Mouse (Mus musculus) midbrain, embryonic 14.5 days (tissue): Measurements from ENCODE around the gene Icam1. TPM values are rescaled to one million over a fixed set of nuclear protein-coding genes. Genes with fewer than 3 reads are reported as not detected.
"Not testable (repeated sequence)": the region's sequence is repeated elsewhere in the genome, so short reads cannot be mapped to it uniquely, and the experiment has no call there.

Experiments used
- ATAC-seq: fragments of 200-750 bp; cut with Nextera tagmentation; 2 replicates; pipeline ENCODE4 v1.8.0; 2017; ENCODE audit warnings: moderate number of reproducible peaks, moderate library complexity; ENCODE audit not compliant: low FRiP score, low TSS enrichment
- DNase-seq: peaks from one replicate; pipeline ENCODE4 v3.0.0-alpha.2; 2015
- H3K27ac ChIP-seq: fragments of 300-500 bp; sonication (generic); replicated peaks from 2 replicates; pipeline ENCODE4 v1.5.1; 2014; ENCODE audit warnings: mild to moderate bottlenecking, low read depth, low read length, moderate library complexity
- H3K27me3 ChIP-seq: fragments of 300-500 bp; sonication (generic); 2 replicates; pipeline ENCODE4 v1.6.1; 2014; ENCODE audit warnings: low read length, control low read depth, mixed read lengths; ENCODE audit not compliant: control insufficient read depth, insufficient read depth
- H3K36me3 ChIP-seq: fragments of 300-500 bp; sonication (generic); 2 replicates; pipeline ENCODE4 v1.6.1; 2014; ENCODE audit warnings: low read length, control low read depth; ENCODE audit not compliant: control insufficient read depth, insufficient read depth
- H3K4me1 ChIP-seq: fragments of 300-500 bp; sonication (generic); 2 replicates; pipeline ENCODE4 v1.6.1; 2014; ENCODE audit warnings: mild to moderate bottlenecking, antibody characterized with exemption, low read length, control low read depth; ENCODE audit not compliant: control insufficient read depth, insufficient read depth
- H3K4me2 ChIP-seq: fragments of 300-500 bp; sonication (generic); 2 replicates; pipeline ENCODE4 v1.6.1; 2014; ENCODE audit warnings: mild to moderate bottlenecking, low read length, moderate library complexity
- H3K4me3 ChIP-seq: fragments of 300-500 bp; sonication (generic); replicated peaks from 2 replicates; pipeline ENCODE4 v1.5.1; 2014; ENCODE audit warnings: low read depth, low read length
- H3K9ac ChIP-seq: fragments of 300-500 bp; sonication (generic); replicated peaks from 2 replicates; pipeline ENCODE4 v1.6.1; 2014; ENCODE audit warnings: mild to moderate bottlenecking, low read length, moderate library complexity
- H3K9me3 ChIP-seq: fragments of 300-500 bp; sonication (generic); 2 replicates; pipeline ENCODE4 v1.6.1; 2016; ENCODE audit warnings: low read length, control low read depth, mixed read lengths; ENCODE audit not compliant: control insufficient read depth
- WGBS: fragments of 180-500 bp; shearing (Covaris S2); extraction: QIAGEN DNeasy Blood & Tissue Kit; methylation state at CpG from one replicate; pipeline ENCODE4 v1.1.7; 2014; 5-methylcytosine and 5-hydroxymethylcytosine counted together
- polyA plus RNA-seq: library from polyadenylated mRNA; unstranded; fragments of >200 nt; fragmentation: Nextera tagmentation; extraction: Ambion mirVana; gene quantifications from 2 replicates; pipeline ENCODE4 v1.2.1, GENCODE M21; 2014

The Icam1 gene
- polyA plus RNA-seq, 1 experiment from 2014 or later: 4.1 TPM

DNA sequence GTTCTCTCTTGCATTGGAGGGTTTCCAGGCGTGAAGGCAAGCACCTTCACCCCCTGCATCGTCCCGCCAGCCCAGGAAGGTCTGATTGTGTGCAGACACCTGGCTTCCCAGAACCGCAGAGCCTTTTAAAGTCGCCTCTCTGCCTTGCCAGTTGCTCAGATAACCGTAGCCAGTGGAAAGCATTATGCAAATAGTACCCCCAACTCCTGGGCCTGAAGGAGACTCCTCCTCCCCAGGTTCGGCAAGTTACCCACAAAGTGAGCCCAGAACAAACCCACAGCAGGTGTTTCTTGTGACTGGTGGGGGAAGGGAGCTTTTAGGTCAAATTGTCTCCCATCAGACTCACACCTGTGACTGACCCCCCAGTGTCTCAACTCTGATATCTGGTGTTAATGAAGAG lies 27.8 kb upstream of the Icam1 start:
- H3K9ac ChIP-seq: no peak overlapping the region
- no peaks in the 10 kb centered on the region for H3K36me3 ChIP-seq
- ATAC-seq: no peak
- H3K4me1 ChIP-seq: no peaks in the 10 kb centered on the region
- WGBS: 28% methylated on average over 7 of the region's 7 CpGs
- DNase-seq: no peak
- no peaks in the 10 kb centered on the region for H3K9me3 ChIP-seq
- no peak overlapping the region for H3K4me3 ChIP-seq
- H3K27me3 ChIP-seq: no peaks in the 10 kb centered on the region
- no peak overlapping the region for H3K4me2 ChIP-seq
- no peak overlapping the region for H3K27ac ChIP-seq

DNA sequence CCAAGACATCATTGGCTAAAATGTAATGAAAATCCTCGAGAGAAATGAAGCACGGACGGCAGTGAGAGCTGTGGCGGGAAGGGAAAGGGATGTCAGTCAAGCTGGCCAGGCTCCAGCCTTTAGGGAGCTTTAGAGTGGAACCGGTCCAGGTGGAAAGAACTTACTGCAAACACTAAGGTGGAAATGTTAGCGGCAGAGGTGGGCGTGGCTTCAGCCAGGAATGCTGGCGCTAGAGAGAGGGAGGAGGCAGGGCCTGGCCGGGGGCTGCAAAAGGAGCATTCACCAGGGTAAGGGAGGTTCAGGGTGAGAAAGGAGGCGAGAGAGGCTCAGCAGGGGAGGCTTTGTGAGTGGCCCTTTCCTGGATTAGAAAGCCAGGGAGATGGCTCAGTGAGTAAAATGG lies 24.9 kb upstream of the Icam1 start:
- Histone ChIP-seq H3K4me3 (no peak overlapping the region), H3K9ac (peak overlapping the region; percentile 34; the same call in 1 of the 2 replicates), H3K9me3 (no peaks in the 10 kb centered on the region), H3K4me1 (no peaks in the 10 kb centered on the region), H3K27me3 (no peaks in the 10 kb centered on the region), H3K4me2 (no peak overlapping the region), H3K36me3 (no peaks in the 10 kb centered on the region), H3K27ac (no peak overlapping the region)
- 4% methylated on average over 10 of the region's 10 CpGs for WGBS
- DNase-seq (no peak), ATAC-seq (no peak)

DNA sequence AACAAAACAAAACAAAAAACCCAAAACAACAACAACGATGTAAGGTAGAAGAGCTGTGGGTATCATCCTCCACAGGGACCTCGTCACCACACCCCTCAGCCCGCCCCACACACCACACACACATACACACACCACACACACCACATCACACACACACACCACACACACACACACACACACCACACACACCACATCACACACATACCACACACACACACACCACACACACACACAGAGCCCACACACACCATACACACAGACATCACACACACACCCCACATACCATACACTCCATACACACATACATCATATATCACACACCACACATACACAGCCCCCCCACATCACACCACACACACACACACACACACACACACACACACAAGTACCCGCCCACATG lies 24.2 kb upstream of the Icam1 start:
- Histone ChIP-seq H3K36me3 (no peaks in the 10 kb centered on the region), H3K9ac (no peak overlapping the region), H3K4me3 (no peak overlapping the region), H3K27ac (no peak overlapping the region), H3K9me3 (no peaks in the 10 kb centered on the region), H3K27me3 (no peaks in the 10 kb centered on the region), H3K4me2 (no peak overlapping the region), H3K4me1 (no peaks in the 10 kb centered on the region)
- ATAC-seq (no peak), DNase-seq (no peak)
- WGBS: 95% methylated on average over 4 of the region's 4 CpGs

DNA sequence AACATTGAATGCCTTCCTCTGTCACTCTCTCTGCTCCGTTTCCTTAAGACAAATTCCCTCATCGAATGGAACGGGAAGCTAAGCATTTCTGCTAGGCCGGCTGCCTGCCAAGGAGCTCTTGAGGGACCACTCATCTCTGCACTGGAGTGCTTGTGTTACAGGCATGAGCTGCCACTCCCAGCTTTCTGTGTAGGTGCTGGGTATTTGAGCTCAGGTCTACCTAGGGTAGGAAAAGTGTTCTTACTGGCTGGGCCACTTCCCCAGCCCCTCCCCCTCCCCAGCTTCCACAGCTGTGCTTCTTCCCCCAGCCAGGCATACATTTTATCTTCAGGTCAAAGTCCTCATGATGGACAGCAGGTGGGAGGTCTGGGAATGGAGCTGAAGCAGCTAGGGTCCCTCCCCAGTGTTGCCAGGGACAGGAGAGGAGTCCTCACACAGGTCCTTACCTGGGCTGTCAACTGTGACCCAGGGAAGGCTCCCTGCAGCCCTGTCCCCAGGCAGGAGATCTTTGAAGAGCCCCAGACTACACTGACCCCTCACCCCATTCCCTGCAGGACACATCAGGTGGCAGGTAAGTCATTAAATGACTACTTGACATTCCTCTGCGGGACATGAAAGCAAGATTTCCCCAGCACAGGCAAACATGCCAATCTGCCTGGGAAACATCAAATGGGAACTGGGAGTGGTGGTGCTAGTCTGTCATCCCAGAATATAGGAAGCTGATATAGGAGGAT lies 22.5 kb upstream of the Icam1 start:
- WGBS: 52% methylated on average over 5 of the region's 5 CpGs
- no peak for DNase-seq
- Histone ChIP-seq H3K4me1 (no peaks in the 10 kb centered on the region), H3K9ac (no peak overlapping the region), H3K4me2 (no peak overlapping the region), H3K4me3 (no peak overlapping the region), H3K36me3 (no peaks in the 10 kb centered on the region), H3K27me3 (no peaks in the 10 kb centered on the region), H3K27ac (no peak overlapping the region), H3K9me3 (no peaks in the 10 kb centered on the region)
- ATAC-seq: no peak

DNA sequence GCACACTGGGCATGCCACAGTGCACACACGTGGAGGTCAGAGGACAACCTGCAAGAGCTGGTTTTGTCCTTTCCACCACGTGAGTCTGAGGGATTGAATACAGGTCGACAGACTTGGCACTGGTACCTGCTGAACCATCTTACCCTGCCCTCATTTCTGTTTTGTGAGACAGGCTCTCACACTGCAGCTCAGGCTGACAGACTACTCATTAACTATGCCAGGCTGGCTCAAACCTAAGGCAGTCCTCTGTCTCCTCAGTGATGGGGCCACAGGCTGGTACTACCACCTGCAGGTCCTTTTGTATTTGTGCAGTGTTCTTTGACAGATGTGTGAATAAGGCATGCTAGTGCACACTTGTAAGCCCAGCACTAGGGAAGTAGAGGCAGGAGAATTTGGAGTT lies 20.7 kb upstream of the Icam1 start:
- no peaks in the 10 kb centered on the region for H3K27me3 ChIP-seq
- H3K4me2 ChIP-seq: no peak overlapping the region
- no peaks in the 10 kb centered on the region for H3K9me3 ChIP-seq
- DNase-seq: no peak
- H3K4me3 ChIP-seq: no peak overlapping the region
- WGBS: 69% methylated on average over 3 of the region's 3 CpGs
- no peak overlapping the region for H3K9ac ChIP-seq
- no peak overlapping the region for H3K27ac ChIP-seq
- ATAC-seq: no peak
- H3K4me1 ChIP-seq: no peaks in the 10 kb centered on the region
- no peaks in the 10 kb centered on the region for H3K36me3 ChIP-seq

DNA sequence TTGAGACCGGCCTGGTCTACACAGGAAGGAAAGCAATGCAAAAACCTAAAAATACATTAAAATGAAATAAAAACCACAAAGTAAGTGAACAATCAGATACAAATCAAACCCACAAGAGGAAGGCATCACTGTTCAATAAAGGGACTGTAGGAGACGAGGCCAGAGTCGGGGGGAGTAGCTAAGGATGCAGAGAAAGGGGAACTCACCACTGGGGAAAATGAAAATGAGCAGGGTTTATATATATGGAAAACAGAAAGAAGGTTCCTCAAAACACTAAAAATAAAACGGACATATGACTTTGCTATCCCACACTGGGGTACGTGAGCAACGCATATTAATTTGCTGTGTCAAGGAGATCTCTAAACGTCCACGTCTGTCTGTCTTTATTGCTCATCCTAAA lies 18.7 kb upstream of the Icam1 start:
- no peak overlapping the region for H3K4me3 ChIP-seq

DNA sequence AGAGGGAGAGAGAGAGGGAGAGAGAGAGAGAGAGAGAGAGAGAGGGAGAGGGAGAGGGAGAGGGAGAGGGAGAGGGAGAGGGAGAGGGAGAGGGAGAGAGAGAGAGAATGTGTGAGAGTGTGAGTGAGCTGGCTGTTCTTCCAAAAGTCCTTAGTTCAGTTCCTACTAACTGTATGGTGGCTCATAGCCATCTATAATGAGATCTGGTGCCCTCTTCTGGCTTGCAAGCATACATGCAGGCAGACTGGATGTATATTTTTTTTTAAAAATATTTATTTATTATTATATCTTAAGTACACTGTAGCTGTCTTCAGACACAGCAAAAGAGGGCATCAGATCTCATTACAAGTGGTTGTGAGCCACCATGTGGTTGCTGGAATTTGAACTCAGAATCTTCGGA lies 17.4 kb upstream of the Icam1 start:
- H3K9ac ChIP-seq, H3K36me3 ChIP-seq, H3K9me3 ChIP-seq, H3K4me1 ChIP-seq, ATAC-seq, H3K27me3 ChIP-seq, H3K4me3 ChIP-seq, H3K27ac ChIP-seq, H3K4me2 ChIP-seq: not testable (repeated sequence)
- DNase-seq: peak; percentile 57
- WGBS: 78% methylated on average over 1 of the region's 1 CpGs

More for the DNA sequence above, 18.7 kb upstream of the Icam1 start:
- Histone ChIP-seq H3K36me3 (no peaks in the 10 kb centered on the region), H3K27me3 (no peaks in the 10 kb centered on the region), H3K27ac (no peak overlapping the region), H3K4me1 (no peaks in the 10 kb centered on the region), H3K9me3 (no peaks in the 10 kb centered on the region), H3K9ac (no peak overlapping the region), H3K4me2 (no peak overlapping the region)
- 89% methylated on average over 8 of the region's 8 CpGs for WGBS
- DNase-seq: no peak
- ATAC-seq: no peak

DNA sequence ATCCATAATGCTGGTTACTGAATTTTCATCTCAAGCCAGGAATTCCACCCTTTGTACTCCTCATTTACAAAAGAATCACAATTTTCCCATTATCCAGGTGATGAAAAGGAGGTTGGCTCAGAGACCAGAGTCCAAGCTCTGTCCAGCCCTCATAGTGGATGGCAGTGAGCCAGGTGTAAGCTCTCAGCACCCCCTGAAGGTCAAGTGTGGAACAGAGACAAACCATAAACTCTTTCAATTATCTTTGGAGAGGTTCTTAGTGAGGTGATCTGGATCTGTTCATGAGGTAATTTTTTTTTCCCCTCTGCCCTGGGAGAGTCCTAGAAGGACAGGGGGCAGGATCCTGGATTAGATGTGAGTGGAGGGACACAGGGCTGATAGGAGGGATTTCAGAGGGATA lies 15.0 kb upstream of the Icam1 start:
- Histone ChIP-seq H3K27me3 (no peaks in the 10 kb centered on the region), H3K36me3 (peaks cover 16% of the 10 kb centered on the region), H3K9me3 (no peaks in the 10 kb centered on the region), H3K9ac (no peak overlapping the region), H3K4me1 (0 out of 2 replicates have a peak, but pooled peaks cover 3% of the 10 kb centered on the region), H3K4me3 (no peak overlapping the region), H3K4me2 (no peak overlapping the region), H3K27ac (no peak overlapping the region)
- ATAC-seq (no peak), DNase-seq (peak; percentile 39)

DNA sequence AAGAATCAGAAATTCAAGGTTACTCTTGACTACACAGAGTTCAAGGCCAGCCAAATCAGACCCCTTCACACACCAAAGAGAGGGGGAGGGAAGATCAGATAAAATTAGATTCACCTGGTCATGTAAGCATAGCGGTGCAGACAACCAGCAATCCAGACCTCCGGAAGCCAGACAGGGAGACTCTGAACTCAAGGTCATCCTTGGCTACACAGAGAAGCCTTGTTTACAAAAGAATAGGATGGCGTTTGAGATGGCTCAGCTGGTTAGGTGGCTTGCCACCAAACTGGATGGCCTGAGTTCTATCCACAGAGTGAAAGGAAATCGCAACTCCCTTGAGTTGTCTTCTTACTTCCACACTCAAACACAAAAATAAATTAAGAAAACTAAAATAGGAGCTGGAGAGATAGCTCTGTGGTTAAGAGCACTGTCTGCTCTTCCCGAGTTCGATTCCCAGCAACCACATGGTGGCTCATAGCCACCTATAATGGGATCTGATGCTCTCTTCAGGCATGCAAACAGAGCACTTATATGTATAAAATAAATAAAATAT lies 14.1 kb upstream of the Icam1 start:
- Histone ChIP-seq H3K9me3 (no peaks in the 10 kb centered on the region), H3K27me3 (no peaks in the 10 kb centered on the region), H3K4me2 (no peak overlapping the region; the same call in 1 of the 2 replicates), H3K9ac (no peak overlapping the region), H3K4me1 (0 out of 2 replicates have a peak, but pooled peaks cover 3% of the 10 kb centered on the region), H3K36me3 (peaks cover 24% of the 10 kb centered on the region), H3K27ac (no peak overlapping the region), H3K4me3 (no peak overlapping the region)
- 73% methylated on average over 6 of the region's 6 CpGs for WGBS
- no peak for ATAC-seq
- DNase-seq: no peak
